Mouse (Mus musculus) limb, embryonic 15.5 days (tissue): ENCODE measurements around the gene Bloc1s5. TPM values are rescaled to one million over a fixed set of nuclear protein-coding genes. Genes with fewer than 3 reads are reported as not detected.
"Not testable (repeated sequence)": the region's sequence is repeated elsewhere in the genome, so short reads cannot be mapped to it uniquely, and the experiment has no call there.

Source experiments
- ATAC-seq: fragments of 200-750 bp; cut with Nextera tagmentation; 2 replicates; pipeline ENCODE4 v1.8.0; 2017; ENCODE audit warnings: low read depth, moderate TSS enrichment; ENCODE audit not compliant: insufficient number of reproducible peaks, low FRiP score, low TSS enrichment
- H3K27ac ChIP-seq: fragments of 300-500 bp; sonication (generic); 2 replicates; pipeline ENCODE4 v1.5.1; 2015; ENCODE audit warnings: moderate library complexity, mild to moderate bottlenecking, inconsistent platforms
- H3K27me3 ChIP-seq: fragments of 300-500 bp; sonication (generic); 2 replicates; pipeline ENCODE4 v1.6.1; 2015; ENCODE audit warnings: inconsistent platforms
- H3K36me3 ChIP-seq: fragments of 300-500 bp; sonication (generic); 2 replicates; pipeline ENCODE4 v1.6.1; 2015; ENCODE audit warnings: inconsistent platforms
- H3K4me1 ChIP-seq: fragments of 300-500 bp; sonication (generic); 2 replicates; pipeline ENCODE4 v1.6.1; 2015; ENCODE audit warnings: inconsistent platforms
- H3K4me2 ChIP-seq: fragments of 300-500 bp; sonication (generic); 2 replicates; pipeline ENCODE4 v1.6.1; 2015; ENCODE audit warnings: mild to moderate bottlenecking, inconsistent platforms
- H3K4me3 ChIP-seq: fragments of 300-500 bp; sonication (generic); 2 replicates; pipeline ENCODE4 v1.5.1; 2015; ENCODE audit warnings: mild to moderate bottlenecking, inconsistent platforms
- H3K9ac ChIP-seq: fragments of 300-500 bp; sonication (generic); 2 replicates; pipeline ENCODE4 v1.6.1; 2015; ENCODE audit warnings: inconsistent platforms
- H3K9me3 ChIP-seq: fragments of 300-500 bp; sonication (generic); 2 replicates; pipeline ENCODE4 v1.6.1; 2016; ENCODE audit warnings: inconsistent platforms
- WGBS: fragments of 180-500 bp; shearing (Covaris S2); methylation state at CpG from one replicate; pipeline ENCODE4 v1.1.7; 2015; 5-methylcytosine and 5-hydroxymethylcytosine counted together
- polyA plus RNA-seq: library from polyadenylated mRNA; unstranded; fragments of >200 nt; fragmentation: Nextera tagmentation; extraction: Ambion mirVana; gene quantifications from 2 replicates; pipeline ENCODE4 v1.2.1, GENCODE M21; 2015

The Bloc1s5 gene
- polyA plus RNA-seq, 1 experiment from 2014 or later = 17.0 TPM

DNA sequence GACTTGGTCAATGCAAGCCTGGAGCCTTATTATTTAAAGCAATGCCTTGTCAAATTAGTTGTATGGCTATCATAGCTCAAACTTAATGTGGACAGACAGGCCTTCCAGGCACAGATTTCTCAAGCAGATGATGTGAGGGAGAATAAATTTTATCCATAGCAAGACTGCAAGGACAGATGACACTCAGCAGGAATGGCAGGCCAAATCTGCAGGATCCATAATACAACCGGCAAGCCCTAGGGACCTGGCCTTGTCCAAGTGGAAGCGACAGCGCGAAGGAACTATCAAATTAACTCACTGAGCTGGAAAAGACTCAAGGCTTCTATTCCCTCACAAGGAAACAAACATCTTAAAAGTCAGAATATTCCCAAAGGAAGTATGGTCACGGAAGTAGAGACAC is 6.1 kb upstream of the Bloc1s5 start:
- Histone ChIP-seq H3K4me3 (no peak overlapping the region), H3K4me1 (no peaks in the 10 kb centered on the region), H3K27ac (no peak overlapping the region), H3K9ac (no peak overlapping the region), H3K4me2 (no peak overlapping the region), H3K27me3 (no peaks in the 10 kb centered on the region), H3K36me3 (peaks cover 23% of the 10 kb centered on the region), H3K9me3 (no peaks in the 10 kb centered on the region)
- ATAC-seq = no peak
- 72% methylated on average over 5 of the region's 5 CpGs for WGBS

GRCm38 (mm10) chr13:38638694-38639093 is 3.8 kb upstream of the Bloc1s5 start:
- no peak for ATAC-seq
- Histone ChIP-seq H3K27ac (no peak overlapping the region), H3K36me3 (peaks cover 4% of the 10 kb centered on the region), H3K4me1 (peaks cover 8% of the 10 kb centered on the region; the same call in 1 of the 2 replicates), H3K4me2 (no peak overlapping the region), H3K9me3 (no peaks in the 10 kb centered on the region), H3K4me3 (no peak overlapping the region), H3K27me3 (no peaks in the 10 kb centered on the region), H3K9ac (no peak overlapping the region)
- 78% methylated on average over 11 of the region's 11 CpGs for WGBS

GRCm38 (mm10) chr13:38634256-38634799 is 581 bp downstream of the Bloc1s5 start:
- H3K4me1 ChIP-seq = peaks cover 8% of the 10 kb centered on the region; the same call in 1 of the 2 replicates
- under 1% methylated on average over 19 of the region's 19 CpGs for WGBS
- peaks cover 7% of the 10 kb centered on the region; the same call in 1 of the 2 replicates for H3K36me3 ChIP-seq
- peak overlapping the region; percentile 66 for H3K9ac ChIP-seq
- H3K27ac ChIP-seq = peak overlapping the region; percentile 85
- ATAC-seq = no peak; the same call in 1 of the 2 replicates
- H3K9me3 ChIP-seq = no peaks in the 10 kb centered on the region
- H3K4me3 ChIP-seq = peak overlapping the region; percentile 88
- peak overlapping the region; percentile 69 for H3K4me2 ChIP-seq
- no peaks in the 10 kb centered on the region for H3K27me3 ChIP-seq

DNA sequence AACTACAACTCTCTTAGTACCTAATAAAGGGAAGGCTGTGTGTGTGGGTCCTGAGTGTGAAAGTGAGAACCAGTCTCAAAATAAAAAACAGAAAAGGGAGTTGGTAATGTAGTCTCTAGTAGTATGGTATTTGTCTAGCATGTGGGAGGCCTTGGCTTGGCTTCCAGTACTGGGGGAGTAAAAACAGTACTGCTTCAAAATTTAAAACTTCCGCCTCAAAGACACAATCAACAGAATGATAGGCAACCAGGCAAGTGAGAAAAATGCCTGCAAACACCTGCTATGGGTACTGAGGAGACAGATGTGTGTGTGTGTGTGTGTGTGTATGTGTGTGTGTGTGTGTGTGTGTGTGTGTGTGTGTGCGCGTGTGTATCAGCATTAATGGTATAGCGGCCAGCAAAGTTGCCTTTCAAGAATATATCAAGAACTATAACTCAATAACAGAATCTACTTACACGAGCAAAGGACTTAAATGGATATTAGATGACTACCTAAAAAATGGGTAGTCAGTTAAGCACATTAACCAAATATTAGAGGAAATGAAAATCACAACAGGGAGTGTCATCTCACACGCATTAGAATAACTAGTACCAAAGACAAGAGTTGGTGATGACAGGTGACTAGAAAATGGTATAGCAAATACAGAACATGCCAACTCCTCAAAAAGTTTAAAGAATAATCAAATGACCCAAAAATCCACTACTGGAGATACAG is 1.5 kb downstream of the Bloc1s5 start:
- H3K4me2 ChIP-seq = peak overlapping the region; percentile 69; the same call in 1 of the 2 replicates
- ATAC-seq = no peak

GRCm38 (mm10) chr13:38632556-38632955 is 2.4 kb downstream of the Bloc1s5 start:
- Histone ChIP-seq H3K4me3 (no peak overlapping the region), H3K4me2 (no peak overlapping the region), H3K27ac (no peak overlapping the region), H3K27me3 (no peaks in the 10 kb centered on the region), H3K4me1 (peaks cover 8% of the 10 kb centered on the region; the same call in 1 of the 2 replicates), H3K9me3 (no peaks in the 10 kb centered on the region), H3K9ac (no peak overlapping the region), H3K36me3 (peaks cover 13% of the 10 kb centered on the region; the same call in 1 of the 2 replicates)
- 91% methylated on average over 6 of the region's 6 CpGs for WGBS
- no peak for ATAC-seq

More for the DNA sequence above, 1.5 kb downstream of the Bloc1s5 start:
- Histone ChIP-seq H3K36me3 (peaks cover 13% of the 10 kb centered on the region; the same call in 1 of the 2 replicates), H3K27me3 (no peaks in the 10 kb centered on the region), H3K27ac (no peak overlapping the region), H3K9me3 (no peaks in the 10 kb centered on the region), H3K4me3 (no peak overlapping the region), H3K4me1 (peaks cover 8% of the 10 kb centered on the region; the same call in 1 of the 2 replicates), H3K9ac (no peak overlapping the region)
- 94% methylated on average over 6 of the region's 6 CpGs for WGBS

- Histone ChIP-seq H3K4me2 (no peak overlapping the region), H3K9ac (no peak overlapping the region), H3K4me3 (no peak overlapping the region), H3K4me1 (peaks cover 2% of the 10 kb centered on the region; the same call in 1 of the 2 replicates), H3K9me3 (no peaks in the 10 kb centered on the region), H3K27me3 (no peaks in the 10 kb centered on the region), H3K27ac (no peak overlapping the region), H3K36me3 (peaks cover 13% of the 10 kb centered on the region; the same call in 1 of the 2 replicates)
- 35% methylated on average over 6 of the region's 6 CpGs for WGBS
- no peak for ATAC-seq
These were observed 8.7 kb downstream of the Bloc1s5 start for GRCm38 (mm10) chr13:38626229-38626525.

DNA sequence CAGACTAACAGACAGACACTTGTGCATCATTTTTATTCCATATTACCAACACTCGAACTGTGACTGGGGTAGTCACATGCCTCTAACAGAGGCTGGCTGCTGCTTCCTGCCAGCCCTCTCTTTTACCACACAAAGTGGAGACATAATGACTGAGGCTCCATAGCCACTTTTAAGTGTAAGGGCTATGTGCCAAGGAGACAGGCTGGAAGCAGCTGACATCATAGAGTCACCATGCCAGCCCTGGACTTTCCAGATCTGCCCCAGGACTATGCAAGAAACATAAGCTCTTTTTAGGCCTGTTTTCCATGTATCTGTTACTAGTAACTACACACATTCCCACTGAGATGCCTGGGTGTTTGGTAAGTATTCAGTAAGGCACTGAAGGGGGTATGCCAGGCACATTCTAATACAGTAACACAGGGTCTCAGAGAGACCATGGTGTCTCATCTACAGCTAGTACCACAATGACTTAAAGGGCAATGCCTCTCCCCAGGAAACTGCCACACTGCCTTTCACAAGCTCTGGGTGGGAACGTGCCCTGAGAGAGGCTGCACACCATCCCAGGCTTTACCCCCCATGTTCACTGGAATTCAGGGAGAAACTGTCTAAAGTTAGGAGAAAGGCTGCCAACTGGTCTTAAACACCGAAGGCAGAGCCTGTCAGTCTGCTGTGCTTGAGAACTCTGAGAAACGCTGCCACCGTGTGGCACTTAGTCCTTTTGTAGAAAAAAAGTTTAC is 9.2 kb downstream of the Bloc1s5 start:
- H3K36me3 ChIP-seq = peaks cover 11% of the 10 kb centered on the region; the same call in 1 of the 2 replicates
- H3K27ac ChIP-seq = no peak overlapping the region
- no peaks in the 10 kb centered on the region for H3K9me3 ChIP-seq
- peak; percentile 48; the same call in 1 of the 2 replicates for ATAC-seq
- no peaks in the 10 kb centered on the region for H3K27me3 ChIP-seq
- no peak overlapping the region for H3K9ac ChIP-seq
- no peak overlapping the region for H3K4me3 ChIP-seq
- no peak overlapping the region for H3K4me2 ChIP-seq
- peaks cover 2% of the 10 kb centered on the region; the same call in 1 of the 2 replicates for H3K4me1 ChIP-seq
- 21% methylated on average over 5 of the region's 5 CpGs for WGBS

DNA sequence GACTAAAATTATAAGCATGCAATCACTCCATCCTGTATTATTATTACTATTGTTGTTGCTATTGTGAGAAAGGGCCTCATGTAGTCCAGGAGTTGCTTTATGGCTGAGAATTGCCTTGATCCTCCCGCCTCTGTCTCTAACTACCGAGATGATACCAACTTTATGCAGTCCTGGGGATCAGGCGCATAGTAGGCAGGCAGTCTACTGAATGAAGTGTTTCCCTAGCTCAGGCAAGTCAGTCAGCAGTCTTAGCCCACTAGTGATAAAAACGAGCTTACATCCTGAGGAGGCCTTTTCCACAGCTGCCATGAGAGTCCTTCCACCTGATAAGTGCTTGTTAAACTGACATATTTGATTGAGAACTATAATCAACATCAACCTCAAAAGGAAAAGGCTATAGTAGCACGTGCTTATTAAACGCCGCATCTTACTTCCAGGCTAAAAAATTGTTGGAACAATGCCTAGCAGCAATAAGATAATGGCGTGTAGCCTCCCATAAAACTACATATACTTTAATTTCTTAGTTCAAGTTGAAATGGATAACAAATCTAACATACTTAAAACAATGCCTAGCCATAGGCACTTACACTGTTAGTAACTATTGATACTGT is 10.5 kb downstream of the Bloc1s5 start:
- no peak overlapping the region for H3K4me2 ChIP-seq
- H3K27me3 ChIP-seq = no peaks in the 10 kb centered on the region
- H3K36me3 ChIP-seq = peaks cover 6% of the 10 kb centered on the region; the same call in 1 of the 2 replicates
- no peak overlapping the region for H3K27ac ChIP-seq
- H3K4me1 ChIP-seq = peaks cover 2% of the 10 kb centered on the region; the same call in 1 of the 2 replicates
- no peak overlapping the region for H3K9ac ChIP-seq
- no peak for ATAC-seq
- no peak overlapping the region for H3K4me3 ChIP-seq
- no peaks in the 10 kb centered on the region for H3K9me3 ChIP-seq
- WGBS = 78% methylated on average over 8 of the region's 8 CpGs

DNA sequence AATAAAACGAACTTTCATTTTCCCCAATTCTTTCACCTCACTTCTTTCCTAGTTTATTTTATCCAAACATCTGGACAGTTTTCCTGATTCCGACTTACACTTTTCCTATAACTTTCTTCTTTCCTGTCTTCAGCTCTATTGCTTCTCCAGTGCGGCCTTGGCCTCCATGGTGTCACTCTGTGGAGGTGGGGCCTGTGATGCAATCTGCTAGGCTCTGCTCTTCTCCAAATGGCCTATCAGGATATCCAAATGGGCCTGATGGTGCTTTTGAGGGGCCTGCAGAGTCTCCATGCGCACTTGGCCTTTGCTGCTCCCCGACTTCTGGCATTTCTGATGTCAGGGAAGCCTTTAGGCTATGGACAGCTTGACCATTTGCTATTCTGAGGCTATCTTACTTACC is 11.6 kb downstream of the Bloc1s5 start:
- Histone ChIP-seq H3K27me3 (no peaks in the 10 kb centered on the region), H3K4me1 (peaks cover 2% of the 10 kb centered on the region; the same call in 1 of the 2 replicates), H3K9me3 (no peaks in the 10 kb centered on the region), H3K36me3 (0 out of 2 replicates have a peak, but pooled peaks cover 3% of the 10 kb centered on the region), H3K9ac (no peak overlapping the region), H3K4me2 (no peak overlapping the region), H3K4me3 (no peak overlapping the region), H3K27ac (no peak overlapping the region)
- no peak for ATAC-seq
- 88% methylated on average over 5 of the region's 5 CpGs for WGBS

DNA sequence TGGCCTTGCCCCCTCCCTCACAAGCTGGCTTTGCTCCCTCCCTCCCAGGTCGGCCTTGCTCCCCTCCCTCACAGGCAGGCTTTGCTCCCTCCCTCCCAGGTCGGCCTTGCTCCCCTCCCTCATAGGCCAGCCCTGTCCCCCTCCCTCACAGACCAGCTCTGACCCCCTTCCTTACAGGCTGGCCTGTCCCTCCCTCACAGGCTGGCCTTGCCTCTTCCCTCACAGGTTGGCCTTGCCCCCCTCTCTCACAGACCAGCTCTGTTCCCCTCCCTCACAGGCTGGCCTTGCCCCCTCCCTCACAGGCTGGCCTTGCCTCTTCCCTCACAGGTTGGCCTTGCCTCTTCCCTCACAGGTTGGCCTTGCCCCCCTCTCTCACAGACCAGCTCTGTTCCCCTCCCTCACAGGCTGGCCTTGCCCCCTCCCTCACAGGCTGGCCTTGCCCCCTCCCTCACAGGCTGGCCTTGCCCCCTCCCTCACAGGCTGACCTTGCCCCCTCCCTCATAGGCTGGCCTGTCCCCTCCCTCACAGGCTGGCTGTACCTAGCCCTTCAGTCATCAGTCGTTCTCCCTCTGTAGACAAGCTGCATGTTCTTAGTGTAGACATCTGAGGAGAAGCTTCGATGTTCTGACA is 16.8 kb downstream of the Bloc1s5 start:
- H3K4me3 ChIP-seq, H3K9me3 ChIP-seq, H3K27me3 ChIP-seq, H3K4me2 ChIP-seq, H3K27ac ChIP-seq, H3K9ac ChIP-seq, H3K4me1 ChIP-seq, H3K36me3 ChIP-seq: not testable (repeated sequence)
- WGBS = 64% methylated on average over 4 of the region's 4 CpGs
- peak; percentile 55; the same call in 1 of the 2 replicates for ATAC-seq

DNA sequence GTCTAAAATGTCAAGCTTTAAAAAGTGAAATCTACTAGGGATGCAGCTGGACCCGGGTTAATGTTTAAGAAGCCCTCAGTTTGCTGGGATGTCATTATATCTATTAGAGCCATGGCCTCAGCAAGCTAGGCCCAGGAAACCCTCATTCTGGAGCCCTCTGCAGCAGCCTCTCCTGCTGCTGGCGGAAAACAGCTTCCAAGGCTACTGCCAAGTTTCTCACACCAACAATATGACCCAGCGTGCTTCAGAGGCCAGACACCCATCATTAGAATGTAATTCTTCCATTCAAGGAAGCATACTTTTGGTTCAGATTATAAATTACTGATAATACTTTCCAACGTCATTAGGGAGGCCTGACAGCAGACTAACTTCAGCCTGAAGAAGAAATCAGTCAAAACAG is 18.0 kb downstream of the Bloc1s5 start:
- Histone ChIP-seq H3K4me2 (no peak overlapping the region), H3K4me1 (no peaks in the 10 kb centered on the region), H3K27ac (no peak overlapping the region), H3K36me3 (peaks cover 20% of the 10 kb centered on the region), H3K9me3 (no peaks in the 10 kb centered on the region), H3K27me3 (no peaks in the 10 kb centered on the region), H3K9ac (no peak overlapping the region), H3K4me3 (no peak overlapping the region)
- ATAC-seq = no peak
- WGBS = 79% methylated on average over 4 of the region's 4 CpGs
